Mouse (Mus musculus): ENCODE measurements around the gene Gm13271. TPM values are rescaled to one million over a fixed set of nuclear protein-coding genes. Genes with fewer than 3 reads are reported as not detected.
A peak's percentile ranks its signal among the peaks of the same experiment; 100 is the strongest.
"Not testable (repeated sequence)": the region's sequence is repeated elsewhere in the genome, so short reads cannot be mapped to it uniquely, and the experiment has no call there.

Gene Gm13271
- not detected in 2 replicates for polyA plus RNA-seq (2014; fragmentation: Nextera tagmentation; extraction: Ambion mirVana)

- H3K27me3 ChIP-seq (ENCODE audit: control insufficient read depth, insufficient read depth, low read length); H3K9ac ChIP-seq (ENCODE audit: low read length); H3K4me2 ChIP-seq (ENCODE audit: low read depth, low read length, severe bottlenecking); DNase-seq (ENCODE audit: low spot score); H3K4me1 ChIP-seq (replicated peaks; ENCODE audit: control insufficient read depth, insufficient read depth, low read length); H3K36me3 ChIP-seq (ENCODE audit: control insufficient read depth, insufficient read depth, low read length); ATAC-seq (replicated peaks; ENCODE audit: low FRiP score); H3K4me3 ChIP-seq (ENCODE audit: low read depth, low read length); H3K27ac ChIP-seq (ENCODE audit: low read depth, low read length); H3K9me3 ChIP-seq (ENCODE audit: control insufficient read depth, low read length): not testable (repeated sequence)
- WGBS: 70% methylated on average over 15 of the region's 15 CpGs
Measured at GRCm38 (mm10) chr4:88754818-88755340, at the start of gene Gm13271. Gm13271 (plus strand) TSS chr4:88754868.

- no peak overlapping the region for H3K4me2 ChIP-seq (ENCODE audit: low read depth, low read length, severe bottlenecking)
- H3K4me3 ChIP-seq (ENCODE audit: low read depth, low read length): no peak overlapping the region
- H3K36me3 ChIP-seq (ENCODE audit: control insufficient read depth, insufficient read depth, low read length): no peaks in the 10 kb centered on the region
- ATAC-seq (replicated peaks; ENCODE audit: low FRiP score) (no peak), DNase-seq (ENCODE audit: low spot score) (no peak)
- no peaks in the 10 kb centered on the region for H3K27me3 ChIP-seq (ENCODE audit: control insufficient read depth, insufficient read depth, low read length)
- no peak overlapping the region for H3K27ac ChIP-seq (ENCODE audit: low read depth, low read length)
- WGBS: 47% methylated on average over 3 of the region's 3 CpGs
- no peak overlapping the region for H3K9ac ChIP-seq (ENCODE audit: low read length)
- no peaks in the 10 kb centered on the region for H3K4me1 ChIP-seq (replicated peaks; ENCODE audit: control insufficient read depth, insufficient read depth, low read length)
- no peaks in the 10 kb centered on the region for H3K9me3 ChIP-seq (ENCODE audit: control insufficient read depth, low read length)
Measured at GRCm38 (mm10) chr4:88705924-88706323, 48.7 kb upstream of the Gm13271 start.

- DNase-seq (ENCODE audit: low spot score) (no peak), ATAC-seq (replicated peaks; ENCODE audit: low FRiP score) (no peak)
- Histone ChIP-seq H3K27me3 (ENCODE audit: control insufficient read depth, insufficient read depth, low read length) (no peaks in the 10 kb centered on the region), H3K36me3 (ENCODE audit: control insufficient read depth, insufficient read depth, low read length) (no peaks in the 10 kb centered on the region), H3K9me3 (ENCODE audit: control insufficient read depth, low read length) (no peaks in the 10 kb centered on the region), H3K4me3 (ENCODE audit: low read depth, low read length) (no peak overlapping the region), H3K9ac (ENCODE audit: low read length) (no peak overlapping the region), H3K4me1 (replicated peaks; ENCODE audit: control insufficient read depth, insufficient read depth, low read length) (no peaks in the 10 kb centered on the region), H3K27ac (ENCODE audit: low read depth, low read length) (no peak overlapping the region), H3K4me2 (ENCODE audit: low read depth, low read length, severe bottlenecking) (no peak overlapping the region)
- 91% methylated on average over 1 of the region's 1 CpGs for WGBS
Measured at GRCm38 (mm10) chr4:88707128-88707826, 47.4 kb upstream of the Gm13271 start.

- ATAC-seq (replicated peaks; ENCODE audit: low FRiP score): no peak
- H3K36me3 ChIP-seq (ENCODE audit: control insufficient read depth, insufficient read depth, low read length): peaks cover 11% of the 10 kb centered on the region; the same call in 1 of the 2 replicates
- H3K27ac ChIP-seq (ENCODE audit: low read depth, low read length): no peak overlapping the region
- H3K27me3 ChIP-seq (ENCODE audit: control insufficient read depth, insufficient read depth, low read length): no peaks in the 10 kb centered on the region
- no peaks in the 10 kb centered on the region; the same call in 1 of the 2 replicates for H3K9me3 ChIP-seq (ENCODE audit: control insufficient read depth, low read length)
- H3K4me2 ChIP-seq (ENCODE audit: low read depth, low read length, severe bottlenecking): no peak overlapping the region
- no peak for DNase-seq (ENCODE audit: low spot score)
- H3K9ac ChIP-seq (ENCODE audit: low read length): no peak overlapping the region
- 93% methylated on average over 1 of the region's 1 CpGs for WGBS
- H3K4me3 ChIP-seq (ENCODE audit: low read depth, low read length): no peak overlapping the region
- H3K4me1 ChIP-seq (replicated peaks; ENCODE audit: control insufficient read depth, insufficient read depth, low read length): 0 out of 2 replicates have a peak, but pooled peaks cover 5% of the 10 kb centered on the region
Measured at GRCm38 (mm10) chr4:88714281-88714680, 40.4 kb upstream of the Gm13271 start.

- no peak overlapping the region for H3K4me3 ChIP-seq (ENCODE audit: low read depth, low read length)
- no peaks in the 10 kb centered on the region for H3K27me3 ChIP-seq (ENCODE audit: control insufficient read depth, insufficient read depth, low read length)
- DNase-seq (ENCODE audit: low spot score) (no peak), ATAC-seq (replicated peaks; ENCODE audit: low FRiP score) (no peak)
- peaks cover 11% of the 10 kb centered on the region; the same call in 1 of the 2 replicates for H3K36me3 ChIP-seq (ENCODE audit: control insufficient read depth, insufficient read depth, low read length)
- H3K4me1 ChIP-seq (replicated peaks; ENCODE audit: control insufficient read depth, insufficient read depth, low read length): 0 out of 2 replicates have a peak, but pooled peaks cover 7% of the 10 kb centered on the region
- no peaks in the 10 kb centered on the region; the same call in 1 of the 2 replicates for H3K9me3 ChIP-seq (ENCODE audit: control insufficient read depth, low read length)
- no peak overlapping the region for H3K9ac ChIP-seq (ENCODE audit: low read length)
- no peak overlapping the region for H3K27ac ChIP-seq (ENCODE audit: low read depth, low read length)
- H3K4me2 ChIP-seq (ENCODE audit: low read depth, low read length, severe bottlenecking): no peak overlapping the region
Measured at GRCm38 (mm10) chr4:88715059-88715458, 39.6 kb upstream of the Gm13271 start.

- Histone ChIP-seq H3K27ac (ENCODE audit: low read depth, low read length) (no peak overlapping the region), H3K4me1 (replicated peaks; ENCODE audit: control insufficient read depth, insufficient read depth, low read length) (peaks cover 15% of the 10 kb centered on the region; the same call in 1 of the 2 replicates), H3K4me2 (ENCODE audit: low read depth, low read length, severe bottlenecking) (peak overlapping the region; percentile 34; the same call in 1 of the 2 replicates), H3K36me3 (ENCODE audit: control insufficient read depth, insufficient read depth, low read length) (peaks cover 12% of the 10 kb centered on the region; the same call in 1 of the 2 replicates), H3K4me3 (ENCODE audit: low read depth, low read length) (peak overlapping the region; percentile 12; the same call in 1 of the 2 replicates), H3K27me3 (ENCODE audit: control insufficient read depth, insufficient read depth, low read length) (no peaks in the 10 kb centered on the region), H3K9me3 (ENCODE audit: control insufficient read depth, low read length) (no peaks in the 10 kb centered on the region; the same call in 1 of the 2 replicates), H3K9ac (ENCODE audit: low read length) (no peak overlapping the region)
- 74% methylated on average over 1 of the region's 1 CpGs for WGBS
- no peak for DNase-seq (ENCODE audit: low spot score)
- no peak for ATAC-seq (replicated peaks; ENCODE audit: low FRiP score)
Measured at GRCm38 (mm10) chr4:88718715-88719114, 36.0 kb upstream of the Gm13271 start.

- H3K4me3 ChIP-seq (ENCODE audit: low read depth, low read length): peak within 1 kb of the TSS; percentile 69
- no peaks in the 10 kb centered on the region for H3K27me3 ChIP-seq (ENCODE audit: control insufficient read depth, insufficient read depth, low read length)
- DNase-seq (ENCODE audit: low spot score) (peak; percentile 99), ATAC-seq (replicated peaks; ENCODE audit: low FRiP score) (peak; percentile 97)
- peaks cover 15% of the 10 kb centered on the region; the same call in 1 of the 2 replicates for H3K4me1 ChIP-seq (replicated peaks; ENCODE audit: control insufficient read depth, insufficient read depth, low read length)
- H3K4me2 ChIP-seq (ENCODE audit: low read depth, low read length, severe bottlenecking): peak within 1 kb of the TSS; percentile 69
- peaks cover 6% of the 10 kb centered on the region; the same call in 1 of the 2 replicates for H3K36me3 ChIP-seq (ENCODE audit: control insufficient read depth, insufficient read depth, low read length)
- no peaks in the 10 kb centered on the region; the same call in 1 of the 2 replicates for H3K9me3 ChIP-seq (ENCODE audit: control insufficient read depth, low read length)
- peak within 1 kb of the TSS; percentile 87 for H3K27ac ChIP-seq (ENCODE audit: low read depth, low read length)
- under 1% methylated on average over 82 of the region's 82 CpGs for WGBS
- peak within 1 kb of the TSS; percentile 95 for H3K9ac ChIP-seq (ENCODE audit: low read length)
Measured at GRCm38 (mm10) chr4:88721791-88722721, 32.6 kb upstream of the Gm13271 start, which contains the start of the genes Gm26566 and Klhl9. Gm26566 (plus strand) TSS chr4:88721805. Klhl9 (minus strand) TSS chr4:88722465.

GRCm38 (mm10) chr4:88723497-88724090 lies 31.1 kb upstream of the Gm13271 start:
- H3K4me2 ChIP-seq (ENCODE audit: low read depth, low read length, severe bottlenecking): no peak overlapping the region
- no peak overlapping the region for H3K27ac ChIP-seq (ENCODE audit: low read depth, low read length)
- no peaks in the 10 kb centered on the region for H3K9me3 ChIP-seq (ENCODE audit: control insufficient read depth, low read length)
- no peak for ATAC-seq (replicated peaks; ENCODE audit: low FRiP score)
- 68% methylated on average over 8 of the region's 8 CpGs for WGBS
- peaks cover 2% of the 10 kb centered on the region; the same call in 1 of the 2 replicates for H3K36me3 ChIP-seq (ENCODE audit: control insufficient read depth, insufficient read depth, low read length)
- H3K4me1 ChIP-seq (replicated peaks; ENCODE audit: control insufficient read depth, insufficient read depth, low read length): peaks cover 12% of the 10 kb centered on the region; the same call in 1 of the 2 replicates
- no peak overlapping the region for H3K4me3 ChIP-seq (ENCODE audit: low read depth, low read length)
- no peak overlapping the region for H3K9ac ChIP-seq (ENCODE audit: low read length)
- no peaks in the 10 kb centered on the region for H3K27me3 ChIP-seq (ENCODE audit: control insufficient read depth, insufficient read depth, low read length)
- DNase-seq (ENCODE audit: low spot score): no peak

All from forebrain, embryonic 11.5 days (tissue).